Mouse (Mus musculus) monocyte, adult 59 days (primary cell): Measurements from ENCODE around the gene Jpt1. TPM values are rescaled to one million over a fixed set of nuclear protein-coding genes. Genes with fewer than 3 reads are reported as not detected.

Experiments
- total RNA-seq, 2 experiments: library from RNA; stranded (reverse); gene quantifications; one replicate each; pipeline ENCODE4 v1.2.4; 2023

The Jpt1 gene
- 100 to 1,000 TPM; 177 to 178 TPM for total RNA-seq

GRCm38 (mm10) chr11:115514238-115514663 is at the start of gene Jpt1:
Gene Jpt1 (minus strand): TSS chr11:115514387.

DNA sequence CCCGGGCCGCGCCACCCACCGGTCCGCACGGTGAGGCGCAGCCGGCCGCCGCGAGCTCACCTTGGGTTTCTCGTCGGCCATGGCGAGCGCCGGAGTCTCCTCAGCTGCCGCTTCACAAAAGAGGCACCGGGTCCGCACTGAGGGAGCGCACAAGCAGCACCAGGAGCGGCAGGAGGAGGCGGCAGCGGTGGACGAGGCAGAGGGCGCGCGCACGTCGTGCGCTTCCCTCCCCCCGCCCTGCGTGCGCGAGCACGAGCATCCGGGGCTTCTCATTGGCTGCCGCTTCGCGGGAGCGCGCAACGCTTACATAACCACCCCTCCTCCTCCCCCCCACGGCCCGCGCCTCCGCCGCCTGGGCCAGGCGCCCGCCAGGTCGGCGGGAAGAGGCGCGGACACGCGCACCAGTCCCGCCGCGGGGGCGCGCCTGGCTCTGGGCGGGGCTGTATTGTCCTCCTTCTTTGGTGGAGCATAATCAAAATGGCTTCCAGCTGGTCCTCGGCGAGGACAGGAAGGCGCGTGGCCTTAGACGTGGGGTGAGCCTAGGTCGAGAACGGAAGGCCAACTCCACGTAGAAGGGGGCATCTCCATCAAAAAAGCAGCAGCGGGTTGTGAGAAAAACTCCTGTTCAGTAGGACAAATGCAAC is 22.0 kb upstream of the Jpt1 start, which contains the start of gene Sumo2:
TSS of gene Sumo2 (minus strand) at position 239 of the 644 bp plus-strand sequence.

GRCm38 (mm10) chr11:115491356-115492083 is 22.7 kb downstream of the Jpt1 start, which contains the start of gene Nt5c:
Gene Nt5c (minus strand): TSS chr11:115491862.

DNA sequence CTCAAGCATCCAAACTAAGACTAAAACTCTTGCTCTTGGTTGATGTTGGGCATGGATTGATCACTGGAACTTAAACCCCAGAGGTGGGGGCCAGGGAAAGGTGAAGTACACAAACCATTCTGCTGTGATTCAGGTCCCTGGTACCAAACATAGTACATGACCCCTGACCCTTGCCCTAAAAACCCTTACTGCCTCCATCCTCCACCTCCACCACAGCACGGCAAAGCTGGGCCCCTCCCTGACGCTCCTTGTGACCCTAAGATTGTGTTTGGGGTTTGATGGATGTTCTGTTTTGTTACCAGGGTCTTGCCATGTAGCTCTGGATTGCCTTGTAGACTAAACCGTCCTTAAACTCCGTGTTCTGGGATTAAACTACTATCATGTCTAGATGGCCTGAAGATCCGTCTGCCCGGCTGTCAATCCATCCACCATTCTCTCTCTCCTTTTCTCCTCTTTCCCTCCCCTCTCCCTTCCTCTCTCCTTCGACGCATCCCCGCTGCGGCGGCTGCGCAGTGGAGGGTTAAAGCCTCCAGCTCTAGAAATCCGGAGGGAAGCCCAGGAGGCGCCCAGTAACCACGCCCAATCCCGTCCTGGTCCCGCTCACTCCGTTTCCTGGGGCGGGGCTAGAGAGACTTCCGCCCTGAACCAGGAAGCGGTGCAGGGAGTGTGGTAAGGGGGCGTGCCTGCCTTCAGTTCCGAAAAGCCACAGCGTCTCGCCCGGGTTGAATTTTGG is 39.0 kb downstream of the Jpt1 start, which contains the start of gene Armc7:
TSS of gene Armc7 (plus strand) at position 643 of the 733 bp plus-strand sequence.

GRCm38 (mm10) chr11:115462243-115462891 is 51.8 kb downstream of the Jpt1 start, which contains the start of gene Slc16a5:
Gene Slc16a5 (plus strand): TSS chr11:115462474.

Other genes with a start within 250 kb of the Jpt1 start
- not detected for gene Grin2c, start 247.1 kb downstream of the Jpt1 start, total RNA-seq
- gene Fdxr, start 237.3 kb downstream of the Jpt1 start, total RNA-seq = 10 to 100 TPM; 10.6 to 12.1 TPM
- 1 to 10 TPM; 1.2 to 1.4 TPM for gene Fads6, start 216.7 kb downstream of the Jpt1 start, total RNA-seq
- gene Otop2, start 207.2 kb downstream of the Jpt1 start, total RNA-seq = not detected
- not detected for gene Ush1g, start 192.3 kb downstream of the Jpt1 start, total RNA-seq
- not detected for gene Otop3, start 179.7 kb downstream of the Jpt1 start, total RNA-seq
- under 1 TPM; 0.45 to 0.73 TPM for gene Hid1, start 146.6 kb downstream of the Jpt1 start, total RNA-seq
- under 1 TPM; 0.21 to 0.36 TPM for gene Cdr2l, start 132.5 kb downstream of the Jpt1 start, total RNA-seq
- 10 to 100 TPM; 51.8 to 56.5 TPM for gene Mrpl58, start 110.6 kb downstream of the Jpt1 start, total RNA-seq
- 100 to 1,000 TPM; 227 to 243 TPM for gene Atp5h, start 94.4 kb downstream of the Jpt1 start, total RNA-seq
- gene Kctd2, start 94.3 kb downstream of the Jpt1 start, total RNA-seq = 10 to 100 TPM; 33.9 to 34.2 TPM
- gene Trim80, start 73.8 kb downstream of the Jpt1 start, total RNA-seq = not detected
- under 1 TPM in 1 of 2 experiments, not detected in 1; 0.21 TPM for gene Slc16a5, start 51.9 kb downstream of the Jpt1 start, total RNA-seq
- gene Armc7, start 38.7 kb downstream of the Jpt1 start, total RNA-seq = 10 to 100 TPM; 31.8 to 35.1 TPM
- 10 to 100 TPM; 91.6 to 94.8 TPM for gene Nt5c, start 22.5 kb downstream of the Jpt1 start, total RNA-seq
- gene Sumo2, start 21.9 kb upstream of the Jpt1 start, total RNA-seq = 100 to 1,000 TPM; 185 to 191 TPM
- gene Nup85, start 50.0 kb upstream of the Jpt1 start, total RNA-seq = 10 to 100 TPM; 32.4 to 40.1 TPM
- gene Mrps7, start 89.5 kb upstream of the Jpt1 start, total RNA-seq = 10 to 100 TPM; 19.5 to 22.1 TPM
- gene Gga3, start 89.7 kb upstream of the Jpt1 start, total RNA-seq = 10 to 100 TPM; 74.0 to 86.5 TPM
- gene Mif4gd, start 98.6 kb upstream of the Jpt1 start, total RNA-seq = 10 to 100 TPM; 42.1 to 46.5 TPM
- 10 to 100 TPM; 36.3 to 40.4 TPM for gene Slc25a19, start 113.9 kb upstream of the Jpt1 start, total RNA-seq
- gene Grb2, start 194.2 kb upstream of the Jpt1 start, total RNA-seq = 100 to 1,000 TPM; 226 to 238 TPM